Mouse (Mus musculus): Measurements from ENCODE around the gene Ube2d3. TPM values are rescaled to one million over a fixed set of nuclear protein-coding genes. Genes with fewer than 3 reads are reported as not detected.
A peak's percentile ranks its signal among the peaks of the same experiment; 100 is the strongest.

Ube2d3 gene
- polyA plus RNA-seq, 1 experiment from 2014 or later: 586 TPM

DNA sequence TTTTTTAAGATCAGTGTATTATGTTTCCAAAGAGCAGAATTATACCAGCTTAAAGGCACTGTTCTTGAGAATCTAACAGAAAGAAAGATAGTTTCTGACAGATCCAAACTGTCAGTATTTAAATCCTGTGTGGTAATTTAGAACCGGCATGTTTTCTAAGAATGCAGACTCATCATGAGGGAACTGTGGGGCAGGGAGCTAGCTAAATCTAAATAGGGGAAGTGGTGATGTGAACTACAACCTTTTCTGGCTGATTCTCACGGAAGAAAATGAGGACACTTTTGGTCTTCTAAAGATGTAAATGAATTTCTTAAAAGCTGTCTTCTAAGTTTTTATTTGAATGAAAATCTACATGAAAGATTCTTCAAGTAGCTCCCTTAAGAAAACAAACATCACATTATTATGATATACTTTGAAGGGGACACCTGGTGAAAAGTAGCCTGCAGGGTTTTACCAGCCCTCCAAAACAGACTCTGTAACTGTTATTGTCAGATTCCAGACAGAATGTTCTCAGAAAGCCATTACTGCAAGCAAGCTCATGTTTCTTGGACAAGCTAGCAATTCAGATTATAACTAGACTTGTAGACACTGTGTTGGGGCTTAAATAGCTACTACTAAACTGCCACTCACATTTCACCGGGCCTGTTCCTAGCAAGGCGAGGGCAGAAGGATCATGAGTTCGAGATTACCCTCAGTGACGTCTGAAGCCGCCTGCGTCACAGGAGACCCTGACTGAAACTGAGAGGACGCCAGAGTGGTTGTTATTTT, 17.2 kb upstream of the Ube2d3 start:
- no peak for TF ChIP-seq CTCF (IDR thresholded peaks at IDR 0.05; ENCODE audit: low read depth)
- H3K4me1 ChIP-seq (ENCODE audit: insufficient read depth): no peaks in the 10 kb centered on the region; the same call in 1 of the 2 replicates
- ATAC-seq (ENCODE audit: insufficient read depth) (no peak), DNase-seq (no peak)
- 0 out of 2 replicates have a peak overlapping the region, but pooled peaks have one; percentile 12 for H3K4me2 ChIP-seq
- no peaks in the 10 kb centered on the region for H3K36me3 ChIP-seq (ENCODE audit: insufficient read depth)
- 88% methylated on average over 9 of the region's 9 CpGs for WGBS
- no peaks in the 10 kb centered on the region for H3K9me3 ChIP-seq (ENCODE audit: low read depth, low read length)
- no peak overlapping the region for H3K27ac ChIP-seq (ENCODE audit: low read depth)
- no peaks in the 10 kb centered on the region for H3K27me3 ChIP-seq (ENCODE audit: insufficient read depth, low read length)
- H3K9ac ChIP-seq: no peak overlapping the region
- no peak overlapping the region for H3K4me3 ChIP-seq (ENCODE audit: low read depth, low read length)

DNA sequence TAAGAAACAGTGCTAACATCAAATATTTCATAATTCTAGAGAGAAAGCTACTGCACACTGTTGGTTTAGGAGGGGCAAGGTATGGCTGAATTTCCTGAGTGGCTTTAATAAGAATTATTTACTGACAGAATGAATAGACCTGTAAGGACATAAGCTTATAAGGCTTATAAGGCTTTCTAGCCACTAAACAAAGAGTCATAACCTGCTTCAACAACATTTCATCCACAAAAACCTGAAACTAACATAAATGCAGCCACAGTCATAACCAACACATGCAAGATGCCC, 16.7 kb upstream of the Ube2d3 start:
- Histone ChIP-seq H3K9me3 (ENCODE audit: low read depth, low read length) (no peaks in the 10 kb centered on the region), H3K36me3 (ENCODE audit: insufficient read depth) (no peaks in the 10 kb centered on the region), H3K4me3 (ENCODE audit: low read depth, low read length) (no peak overlapping the region), H3K9ac (no peak overlapping the region), H3K4me1 (ENCODE audit: insufficient read depth) (no peaks in the 10 kb centered on the region; the same call in 1 of the 2 replicates), H3K4me2 (0 out of 2 replicates have a peak overlapping the region, but pooled peaks have one; percentile 12), H3K27me3 (ENCODE audit: insufficient read depth, low read length) (no peaks in the 10 kb centered on the region), H3K27ac (ENCODE audit: low read depth) (no peak overlapping the region)
- DNase-seq (no peak), ATAC-seq (ENCODE audit: insufficient read depth) (no peak)
- TF ChIP-seq CTCF (IDR thresholded peaks at IDR 0.05; ENCODE audit: low read depth): no peak

DNA sequence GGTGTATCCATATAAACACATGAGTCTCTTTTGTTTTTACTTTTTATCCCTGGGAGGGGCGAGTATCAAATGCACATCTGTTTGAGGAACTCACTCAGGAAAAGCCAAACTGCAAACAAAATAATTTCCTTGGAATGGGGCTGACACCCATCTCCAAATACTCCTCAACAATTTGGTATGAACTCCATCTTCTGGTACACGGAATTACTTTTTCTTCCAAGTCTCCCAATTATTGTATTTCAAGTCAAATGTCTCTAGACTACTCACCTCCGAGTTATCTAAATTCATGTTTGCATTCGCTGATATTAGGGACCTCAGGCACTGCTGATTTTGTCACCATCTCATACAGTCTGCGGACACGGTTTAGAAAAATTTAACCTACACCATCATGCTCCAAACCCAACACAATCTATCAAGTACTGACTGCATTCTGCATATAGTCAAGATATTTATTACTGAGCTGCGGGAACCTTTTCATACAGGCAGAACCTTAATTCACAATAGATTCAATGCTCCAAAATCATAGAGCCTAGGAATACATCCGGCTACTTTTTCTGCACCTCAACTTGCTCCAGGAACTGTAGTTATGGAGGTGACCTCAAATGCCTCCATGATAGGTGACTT, 15.6 kb upstream of the Ube2d3 start:
- no peak; the same call in 1 of the 2 replicates for ATAC-seq (ENCODE audit: insufficient read depth)
- Histone ChIP-seq H3K9ac (peak overlapping the region; percentile 80), H3K4me1 (ENCODE audit: insufficient read depth) (no peaks in the 10 kb centered on the region; the same call in 1 of the 2 replicates), H3K4me2 (peak overlapping the region; percentile 73), H3K9me3 (ENCODE audit: low read depth, low read length) (no peaks in the 10 kb centered on the region), H3K36me3 (ENCODE audit: insufficient read depth) (no peaks in the 10 kb centered on the region), H3K27me3 (ENCODE audit: insufficient read depth, low read length) (no peaks in the 10 kb centered on the region), H3K27ac (ENCODE audit: low read depth) (peak overlapping the region; percentile 93), H3K4me3 (ENCODE audit: low read depth, low read length) (peak overlapping the region; percentile 71)
- WGBS: 15% methylated on average over 8 of the region's 8 CpGs
- TF ChIP-seq CTCF (IDR thresholded peaks at IDR 0.05; ENCODE audit: low read depth): no peak
- DNase-seq: peak; percentile 8

DNA sequence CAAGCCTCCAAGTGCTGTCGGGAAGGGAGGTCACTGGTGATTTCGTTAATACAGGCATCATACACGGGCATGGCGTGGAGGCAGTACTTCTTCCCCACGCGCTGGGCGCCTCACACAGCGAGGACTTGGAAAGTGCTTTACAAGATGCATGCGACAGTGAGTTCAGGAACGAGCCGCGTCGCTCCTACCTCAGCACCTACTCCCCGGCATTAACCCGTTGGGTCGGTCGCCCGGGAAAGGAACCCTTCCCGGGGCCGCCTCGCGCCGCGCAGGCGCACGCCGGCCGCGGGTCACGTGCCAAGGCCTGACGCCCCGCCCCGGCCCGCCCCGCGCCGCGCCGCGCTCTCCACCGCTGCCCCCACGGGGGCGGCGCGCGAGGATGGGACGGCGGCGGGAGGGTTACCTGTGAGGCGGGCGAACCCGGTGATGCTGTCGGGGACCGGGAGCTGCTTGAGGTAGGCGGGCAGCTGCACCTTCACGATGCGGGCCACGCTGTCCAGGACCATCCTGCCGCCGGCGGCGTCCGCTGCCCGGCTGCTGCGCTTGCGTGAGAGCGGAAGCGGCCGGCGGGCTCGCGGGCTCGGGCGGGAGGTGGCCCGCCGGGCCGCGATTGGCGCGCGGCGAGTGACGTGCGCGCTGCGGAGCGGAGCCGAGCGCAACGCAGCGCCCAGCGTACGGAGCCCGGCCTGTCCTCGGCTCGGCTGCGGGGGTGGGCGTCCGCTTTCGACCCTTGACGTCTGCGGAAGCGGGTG, 14.9 kb upstream of the Ube2d3 start:
- Histone ChIP-seq H3K4me2 (peak overlapping the region; percentile 73), H3K27ac (ENCODE audit: low read depth) (peak overlapping the region; percentile 93), H3K9ac (peak overlapping the region; percentile 80), H3K27me3 (ENCODE audit: insufficient read depth, low read length) (no peaks in the 10 kb centered on the region), H3K4me3 (ENCODE audit: low read depth, low read length) (peak overlapping the region; percentile 71), H3K9me3 (ENCODE audit: low read depth, low read length) (no peaks in the 10 kb centered on the region), H3K36me3 (ENCODE audit: insufficient read depth) (no peaks in the 10 kb centered on the region), H3K4me1 (ENCODE audit: insufficient read depth) (no peaks in the 10 kb centered on the region; the same call in 1 of the 2 replicates)
- WGBS: under 1% methylated on average over 100 of the region's 103 CpGs
- DNase-seq: peak; percentile 95
- no peak for TF ChIP-seq CTCF (IDR thresholded peaks at IDR 0.05; ENCODE audit: low read depth)
- peak; percentile 99 for ATAC-seq (ENCODE audit: insufficient read depth)

DNA sequence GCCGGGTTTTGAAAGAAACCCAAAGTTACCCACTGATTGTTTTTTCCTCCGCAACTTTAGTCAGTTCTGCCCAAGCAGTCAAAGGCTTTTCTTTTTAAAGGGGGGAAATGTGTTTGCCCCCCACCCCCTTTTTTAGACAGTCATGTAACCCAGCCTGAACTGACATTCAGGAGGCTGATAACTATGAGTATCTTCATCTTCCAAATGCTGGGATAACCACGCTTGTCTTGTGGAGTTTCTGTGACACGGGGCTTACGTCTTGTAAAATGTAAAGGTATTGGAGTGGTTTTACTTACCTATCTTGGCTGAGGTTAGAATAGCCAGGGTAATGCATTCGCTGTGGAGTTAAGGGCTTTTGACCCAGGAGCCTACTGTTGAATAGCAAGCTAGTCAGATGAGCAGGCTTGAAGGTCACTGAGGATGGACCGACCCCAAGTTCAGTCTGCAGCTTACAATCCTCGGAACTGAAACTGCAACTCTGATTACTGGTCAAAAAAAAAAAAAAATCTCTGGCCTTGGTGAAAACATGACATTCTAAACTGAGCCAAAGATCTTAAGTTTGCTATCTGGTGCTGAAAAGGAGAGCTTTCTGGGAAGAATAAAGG, 14.2 kb upstream of the Ube2d3 start, which contains the start of gene Cisd2:
Gene Cisd2 (minus strand): TSS at position 318 of the 605 bp plus-strand sequence.
- peak within 1 kb of the TSS; percentile 71 for H3K4me3 ChIP-seq (ENCODE audit: low read depth, low read length)
- peak; percentile 28 for DNase-seq
- peak within 1 kb of the TSS; percentile 93 for H3K27ac ChIP-seq (ENCODE audit: low read depth)
- H3K9ac ChIP-seq: peak within 1 kb of the TSS; percentile 80
- H3K4me2 ChIP-seq: peak within 1 kb of the TSS; percentile 73
- no peak for TF ChIP-seq CTCF (IDR thresholded peaks at IDR 0.05; ENCODE audit: low read depth)
- H3K36me3 ChIP-seq (ENCODE audit: insufficient read depth): no peaks in the 10 kb centered on the region
- H3K27me3 ChIP-seq (ENCODE audit: insufficient read depth, low read length): no peaks in the 10 kb centered on the region
- no peaks in the 10 kb centered on the region for H3K9me3 ChIP-seq (ENCODE audit: low read depth, low read length)
- no peaks in the 10 kb centered on the region; the same call in 1 of the 2 replicates for H3K4me1 ChIP-seq (ENCODE audit: insufficient read depth)
- peak; percentile 16 for ATAC-seq (ENCODE audit: insufficient read depth)
- WGBS: 1% methylated on average over 8 of the region's 8 CpGs

DNA sequence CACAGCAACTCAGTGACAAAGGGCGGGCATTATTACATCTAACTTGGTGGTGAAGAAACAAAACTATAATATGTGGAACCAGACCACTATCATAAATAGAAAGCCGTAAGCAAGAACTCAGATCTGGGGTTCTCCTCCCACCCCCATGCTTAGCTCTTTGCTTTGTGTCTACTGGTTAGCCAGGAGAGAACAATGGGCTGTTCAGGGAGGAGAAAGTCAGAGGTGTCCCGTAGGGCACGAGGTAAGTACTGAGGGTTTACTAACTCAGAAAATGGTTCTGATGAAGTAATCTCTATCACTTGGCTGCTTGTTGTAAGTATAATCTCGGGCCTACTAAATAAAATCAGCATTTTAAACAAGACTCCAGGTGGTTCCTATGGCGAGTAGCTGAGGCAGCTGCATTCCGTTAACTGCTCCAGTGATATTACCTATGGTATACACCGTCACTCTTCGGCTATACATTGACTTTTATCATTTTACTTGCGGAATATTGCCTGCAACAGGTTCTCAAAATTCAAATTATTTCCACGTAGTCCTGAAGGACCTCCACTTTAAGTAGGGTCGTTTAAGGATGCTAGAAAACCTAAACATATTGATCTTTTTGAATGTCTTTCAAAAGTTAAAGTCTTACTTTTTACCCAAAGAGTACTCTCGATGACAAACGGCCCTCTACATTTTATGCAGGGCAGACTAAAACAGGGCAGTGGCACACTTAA, 890 bp upstream of the Ube2d3 start:
- Histone ChIP-seq H3K4me3 (ENCODE audit: low read depth, low read length) (peak overlapping the region; percentile 89), H3K27ac (ENCODE audit: low read depth) (peak overlapping the region; percentile 79), H3K9ac (peak overlapping the region; percentile 62), H3K4me2 (peak overlapping the region; percentile 62), H3K4me1 (ENCODE audit: insufficient read depth) (no peaks in the 10 kb centered on the region), H3K36me3 (ENCODE audit: insufficient read depth) (peaks cover 16% of the 10 kb centered on the region; the same call in 1 of the 2 replicates), H3K27me3 (ENCODE audit: insufficient read depth, low read length) (no peaks in the 10 kb centered on the region), H3K9me3 (ENCODE audit: low read depth, low read length) (no peaks in the 10 kb centered on the region)
- DNase-seq (peak; percentile 4), ATAC-seq (ENCODE audit: insufficient read depth) (no peak)
- TF ChIP-seq CTCF (IDR thresholded peaks at IDR 0.05; ENCODE audit: low read depth): no peak
- 43% methylated on average over 14 of the region's 14 CpGs for WGBS

Data from lung, embryonic 14.5 days (tissue).